Mouse (Mus musculus) erythroblast, embryonic 14.5 days (primary cell): ENCODE data around the gene Syde2.

Experiments
- GATA1 ChIP-seq: IDR thresholded peaks from 2 replicates; pipeline ENCODE4 v1.6.1; 2012; ENCODE audit warnings: low read length, inconsistent platforms, mixed read lengths
- TAL1 ChIP-seq: IDR thresholded peaks from 3 replicates; pipeline ENCODE4 v1.6.1; 2012; ENCODE audit warnings: low read length, inconsistent platforms, mixed read lengths

GRCm38 (mm10) chr3:146016979-146017378 lies 29.3 kb downstream of the Syde2 start:
- TF ChIP-seq TAL1 (no peak), GATA1 (no peak)
